Mouse (Mus musculus): ENCODE results near the gene Pax6. TPM values are rescaled to one million over a fixed set of nuclear protein-coding genes. Genes with fewer than 3 reads are reported as not detected.

Pax6 gene
- polyA plus RNA-seq, 1 experiment from 2014 or later: not detected

DNA sequence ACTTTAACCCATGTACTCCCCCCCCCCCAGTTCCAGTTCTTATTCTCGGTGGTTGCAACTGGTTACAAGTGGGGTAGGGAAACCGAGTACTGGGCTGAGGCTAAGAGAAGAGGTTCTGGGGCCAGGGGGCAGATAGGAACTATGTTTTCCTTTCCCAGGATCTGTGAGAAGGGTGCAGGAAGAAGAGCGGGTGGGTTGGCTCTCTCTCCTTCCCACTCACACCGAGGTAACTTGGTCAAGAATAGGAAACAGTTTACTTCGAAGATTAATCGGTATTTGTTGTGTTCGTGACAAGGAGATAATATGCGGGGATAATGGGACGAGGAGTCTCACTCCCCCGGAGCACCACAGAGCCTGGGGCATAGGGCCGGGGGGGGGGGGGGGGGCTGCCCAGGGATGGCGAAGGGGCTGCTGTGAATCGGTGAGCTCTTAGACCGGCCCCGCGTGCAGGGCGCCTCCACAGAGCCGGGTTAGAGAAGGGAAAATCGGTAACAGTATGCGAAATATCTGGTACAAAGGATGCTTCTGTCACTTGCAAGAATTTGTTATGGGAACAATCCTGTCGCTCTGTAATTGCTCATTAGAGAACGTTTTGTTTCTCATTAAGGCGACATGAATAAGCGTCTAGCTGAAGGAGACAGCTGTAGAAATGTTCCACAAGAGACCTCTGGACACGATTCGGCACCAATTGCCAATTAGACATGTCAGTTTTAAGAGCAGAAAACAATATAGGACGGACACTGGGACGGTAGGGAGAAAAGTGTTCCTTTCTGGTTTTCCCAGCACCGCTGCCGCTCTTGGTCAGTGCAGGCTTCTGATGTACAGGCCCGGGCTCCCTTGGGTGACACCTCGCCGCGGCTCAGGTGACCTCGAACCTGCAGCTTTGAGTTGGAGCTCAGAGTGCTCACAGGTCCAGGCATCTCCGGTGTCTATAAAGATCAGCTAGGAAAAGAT is 17.9 kb downstream of the Pax6 start:
- Histone ChIP-seq H3K9ac (replicated peaks) (no peak overlapping the region), H3K4me2 (no peak overlapping the region), H3K36me3 (no peaks in the 10 kb centered on the region), H3K4me1 (replicated peaks) (peaks cover 27% of the 10 kb centered on the region), H3K27me3 (peaks cover 92% of the 10 kb centered on the region), H3K4me3 (replicated peaks) (no peak overlapping the region), H3K27ac (no peak overlapping the region), H3K9me3 (no peaks in the 10 kb centered on the region)
- WGBS: 1% methylated on average over 36 of the region's 36 CpGs
- ATAC-seq (ENCODE audit: insufficient number of reproducible peaks, insufficient read depth, low FRiP score, low TSS enrichment, low read depth): no peak

DNA sequence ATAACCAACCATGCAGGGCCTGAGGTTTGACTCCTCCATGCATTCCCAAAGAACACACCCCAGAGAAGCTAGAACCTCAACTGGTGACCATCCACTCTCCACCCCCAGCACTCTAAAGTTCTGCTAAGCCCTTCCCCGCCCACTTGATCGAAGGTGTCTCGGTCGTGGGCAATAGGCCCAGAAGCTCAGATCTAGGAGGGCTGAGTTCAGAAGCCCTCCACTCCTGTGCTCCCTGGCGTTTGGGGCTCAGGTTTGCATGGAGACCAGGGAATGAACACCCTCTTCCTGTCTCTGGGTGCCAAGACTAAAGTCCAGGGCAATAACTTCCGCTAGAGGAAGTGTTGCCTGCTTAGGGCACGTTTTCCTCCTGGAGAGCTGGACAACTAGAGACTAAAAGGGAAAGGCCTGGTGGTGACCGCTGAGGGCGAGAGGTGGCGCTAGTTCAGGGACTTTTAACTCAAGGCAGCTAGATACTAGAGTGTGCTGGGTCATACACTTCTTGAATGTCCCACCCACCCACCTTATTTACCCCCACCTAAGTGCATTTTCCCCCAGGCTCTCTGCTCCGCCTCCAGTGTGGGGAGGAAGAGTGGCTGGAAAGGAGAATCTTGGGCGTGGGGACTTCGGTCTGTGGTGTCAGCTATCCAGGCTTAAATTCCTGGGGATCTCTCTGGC is 18.8 kb downstream of the Pax6 start:
- Histone ChIP-seq H3K9ac (replicated peaks) (no peak overlapping the region), H3K27me3 (peaks cover 92% of the 10 kb centered on the region), H3K36me3 (no peaks in the 10 kb centered on the region), H3K27ac (no peak overlapping the region), H3K9me3 (no peaks in the 10 kb centered on the region), H3K4me1 (replicated peaks) (peaks cover 21% of the 10 kb centered on the region), H3K4me3 (replicated peaks) (peak overlapping the region; percentile 0; the same call in 1 of the 2 replicates), H3K4me2 (no peak overlapping the region)
- under 1% methylated on average over 13 of the region's 13 CpGs for WGBS
- 0 out of 2 replicates have a peak, but pooled peaks have one; percentile 34 for ATAC-seq (ENCODE audit: insufficient number of reproducible peaks, insufficient read depth, low FRiP score, low TSS enrichment, low read depth)

GRCm38 (mm10) chr2:105688011-105688410 is 19.3 kb downstream of the Pax6 start:
- H3K4me2 ChIP-seq: 0 out of 2 replicates have a peak overlapping the region, but pooled peaks have one; percentile 3
- H3K27ac ChIP-seq: no peak overlapping the region
- no peak overlapping the region for H3K9ac ChIP-seq (replicated peaks)
- no peaks in the 10 kb centered on the region for H3K9me3 ChIP-seq
- H3K36me3 ChIP-seq: no peaks in the 10 kb centered on the region
- H3K4me3 ChIP-seq (replicated peaks): peak overlapping the region; percentile 0; the same call in 1 of the 2 replicates
- WGBS: under 1% methylated on average over 17 of the region's 17 CpGs
- H3K27me3 ChIP-seq: peaks cover 92% of the 10 kb centered on the region
- no peak for ATAC-seq (ENCODE audit: insufficient number of reproducible peaks, insufficient read depth, low FRiP score, low TSS enrichment, low read depth)
- H3K4me1 ChIP-seq (replicated peaks): peaks cover 21% of the 10 kb centered on the region

DNA sequence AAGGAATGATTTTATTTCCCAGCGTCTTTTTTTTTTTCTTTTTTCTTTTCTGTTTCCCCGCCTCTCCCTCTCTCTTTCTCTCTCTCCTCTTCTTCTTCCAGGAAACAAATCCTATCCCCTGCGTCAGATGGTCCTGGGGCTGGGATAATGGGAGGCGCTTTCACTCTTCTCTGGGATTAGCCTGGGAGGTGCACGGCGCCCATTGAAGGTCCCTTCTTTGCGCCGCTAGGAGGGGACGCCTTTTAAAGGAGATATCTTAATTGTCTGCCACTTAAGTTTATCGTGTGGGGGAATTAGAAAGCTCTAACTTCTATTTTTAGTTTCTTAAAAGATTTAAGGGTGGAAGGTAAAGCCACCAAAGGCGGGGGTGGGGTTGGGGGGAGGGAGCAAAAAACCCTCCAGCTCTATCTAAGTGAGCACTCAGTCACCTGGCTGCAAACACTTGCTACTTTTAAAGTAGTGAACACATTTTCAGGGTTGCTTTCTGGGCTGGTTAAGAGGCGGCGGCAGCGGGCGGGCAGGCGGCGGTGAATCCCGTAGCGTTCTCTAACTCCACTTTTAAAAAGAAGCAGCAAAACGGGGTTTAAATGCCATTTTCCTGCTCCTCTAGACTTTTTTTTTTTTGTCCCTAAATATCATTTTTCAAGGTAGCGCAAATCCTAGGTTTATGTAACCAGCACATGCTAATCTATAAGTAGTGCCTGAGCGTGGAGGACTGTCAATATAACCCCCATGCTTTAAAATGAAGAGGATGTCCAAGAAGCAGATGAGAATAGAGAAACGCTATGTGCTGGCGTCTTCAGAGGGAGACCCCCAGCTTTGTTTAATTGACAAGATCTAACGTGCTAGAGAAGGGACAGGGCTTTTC is 20.0 kb downstream of the Pax6 start:
- H3K9ac ChIP-seq (replicated peaks): no peak overlapping the region
- WGBS: under 1% methylated on average over 25 of the region's 25 CpGs
- no peaks in the 10 kb centered on the region for H3K9me3 ChIP-seq
- peaks cover 90% of the 10 kb centered on the region for H3K27me3 ChIP-seq
- H3K27ac ChIP-seq: no peak overlapping the region
- H3K4me3 ChIP-seq (replicated peaks): no peak overlapping the region
- ATAC-seq (ENCODE audit: insufficient number of reproducible peaks, insufficient read depth, low FRiP score, low TSS enrichment, low read depth): no peak
- no peaks in the 10 kb centered on the region for H3K36me3 ChIP-seq
- 0 out of 2 replicates have a peak overlapping the region, but pooled peaks have one; percentile 41 for H3K4me2 ChIP-seq
- peaks cover 21% of the 10 kb centered on the region for H3K4me1 ChIP-seq (replicated peaks)

DNA sequence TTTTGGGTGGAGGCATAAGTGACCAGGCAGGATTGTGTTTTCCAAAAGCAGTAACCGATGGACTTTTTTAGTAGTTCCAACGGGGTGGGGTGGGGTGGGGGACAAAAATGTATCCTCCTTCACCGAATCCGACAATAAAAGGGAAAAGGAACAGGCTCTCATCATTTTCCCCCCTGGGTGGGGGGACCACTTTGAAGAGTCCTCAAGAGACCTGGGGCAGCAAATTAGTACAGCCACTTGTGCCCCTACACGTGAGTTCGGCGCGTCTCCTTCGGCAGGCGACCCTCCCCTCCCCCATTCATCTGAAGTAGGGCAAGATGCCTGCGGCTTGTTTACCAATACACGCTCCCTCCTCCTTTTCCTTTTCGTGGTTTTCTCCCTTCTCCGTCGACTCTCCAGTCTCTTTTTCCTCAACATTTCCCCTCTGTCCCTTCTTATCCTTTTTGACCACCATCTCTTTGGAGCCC is 20.6 kb downstream of the Pax6 start:
- no peak for ATAC-seq (ENCODE audit: insufficient number of reproducible peaks, insufficient read depth, low FRiP score, low TSS enrichment, low read depth)
- Histone ChIP-seq H3K9ac (replicated peaks) (no peak overlapping the region), H3K27ac (no peak overlapping the region), H3K27me3 (peaks cover 86% of the 10 kb centered on the region), H3K9me3 (no peaks in the 10 kb centered on the region), H3K4me1 (replicated peaks) (peaks cover 21% of the 10 kb centered on the region), H3K4me3 (replicated peaks) (peak overlapping the region; percentile 4; the same call in 1 of the 2 replicates), H3K36me3 (no peaks in the 10 kb centered on the region), H3K4me2 (peak overlapping the region; percentile 41)
- WGBS: 1% methylated on average over 15 of the region's 15 CpGs

- H3K9ac ChIP-seq (replicated peaks): no peak overlapping the region
- H3K4me1 ChIP-seq (replicated peaks): peaks cover 21% of the 10 kb centered on the region
- H3K4me3 ChIP-seq (replicated peaks): peak overlapping the region; percentile 4; the same call in 1 of the 2 replicates
- H3K27me3 ChIP-seq: peaks cover 83% of the 10 kb centered on the region
- H3K9me3 ChIP-seq: no peaks in the 10 kb centered on the region
- ATAC-seq (ENCODE audit: insufficient number of reproducible peaks, insufficient read depth, low FRiP score, low TSS enrichment, low read depth): no peak
- peak overlapping the region; percentile 41 for H3K4me2 ChIP-seq
- H3K27ac ChIP-seq: no peak overlapping the region
- 1% methylated on average over 28 of the region's 28 CpGs for WGBS
- no peaks in the 10 kb centered on the region for H3K36me3 ChIP-seq
Measured at GRCm38 (mm10) chr2:105689771-105690639, 21.3 kb downstream of the Pax6 start.

- Histone ChIP-seq H3K4me3 (replicated peaks) (no peak overlapping the region), H3K9ac (replicated peaks) (no peak overlapping the region), H3K4me1 (replicated peaks) (peaks cover 21% of the 10 kb centered on the region), H3K36me3 (no peaks in the 10 kb centered on the region), H3K9me3 (no peaks in the 10 kb centered on the region), H3K4me2 (no peak overlapping the region), H3K27ac (no peak overlapping the region), H3K27me3 (peaks cover 70% of the 10 kb centered on the region)
- no peak for ATAC-seq (ENCODE audit: insufficient number of reproducible peaks, insufficient read depth, low FRiP score, low TSS enrichment, low read depth)
- 8% methylated on average over 10 of the region's 10 CpGs for WGBS
Measured at GRCm38 (mm10) chr2:105691296-105691695, 22.6 kb downstream of the Pax6 start.

DNA sequence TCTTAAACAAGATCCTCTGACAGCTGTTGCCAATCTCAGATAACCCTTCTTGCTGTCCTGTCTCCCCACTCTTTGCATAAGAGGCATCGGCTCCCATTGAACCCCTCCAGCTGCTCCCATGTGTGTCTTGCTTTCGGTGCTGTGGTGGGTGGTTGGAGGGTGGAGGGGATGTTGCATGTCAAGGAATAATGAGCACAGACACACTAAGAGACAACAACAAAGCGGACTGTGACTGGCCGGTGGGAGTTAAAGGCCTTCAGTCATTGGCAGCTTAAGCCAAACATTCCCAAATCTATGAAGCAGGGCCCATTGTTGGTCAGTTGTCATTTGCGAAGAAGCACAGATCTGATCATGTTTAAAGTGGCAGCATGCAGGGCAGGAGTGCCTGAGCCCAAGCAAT is 29.0 kb downstream of the Pax6 start:
- Histone ChIP-seq H3K4me2 (no peak overlapping the region), H3K9ac (replicated peaks) (no peak overlapping the region), H3K9me3 (no peaks in the 10 kb centered on the region), H3K36me3 (no peaks in the 10 kb centered on the region), H3K27me3 (peaks cover 9% of the 10 kb centered on the region), H3K4me1 (replicated peaks) (no peaks in the 10 kb centered on the region), H3K4me3 (replicated peaks) (no peak overlapping the region), H3K27ac (no peak overlapping the region)
- no peak for ATAC-seq (ENCODE audit: insufficient number of reproducible peaks, insufficient read depth, low FRiP score, low TSS enrichment, low read depth)
- 92% methylated on average over 5 of the region's 5 CpGs for WGBS

- Histone ChIP-seq H3K4me3 (replicated peaks) (no peak overlapping the region), H3K27ac (no peak overlapping the region), H3K4me2 (no peak overlapping the region), H3K27me3 (peaks cover 2% of the 10 kb centered on the region; the same call in 1 of the 2 replicates), H3K36me3 (no peaks in the 10 kb centered on the region), H3K9ac (replicated peaks) (no peak overlapping the region), H3K9me3 (no peaks in the 10 kb centered on the region), H3K4me1 (replicated peaks) (no peaks in the 10 kb centered on the region)
- 89% methylated on average over 2 of the region's 2 CpGs for WGBS
- ATAC-seq (ENCODE audit: insufficient number of reproducible peaks, insufficient read depth, low FRiP score, low TSS enrichment, low read depth): no peak; the same call in 1 of the 2 replicates
Measured at GRCm38 (mm10) chr2:105698631-105699030, 29.9 kb downstream of the Pax6 start.

DNA sequence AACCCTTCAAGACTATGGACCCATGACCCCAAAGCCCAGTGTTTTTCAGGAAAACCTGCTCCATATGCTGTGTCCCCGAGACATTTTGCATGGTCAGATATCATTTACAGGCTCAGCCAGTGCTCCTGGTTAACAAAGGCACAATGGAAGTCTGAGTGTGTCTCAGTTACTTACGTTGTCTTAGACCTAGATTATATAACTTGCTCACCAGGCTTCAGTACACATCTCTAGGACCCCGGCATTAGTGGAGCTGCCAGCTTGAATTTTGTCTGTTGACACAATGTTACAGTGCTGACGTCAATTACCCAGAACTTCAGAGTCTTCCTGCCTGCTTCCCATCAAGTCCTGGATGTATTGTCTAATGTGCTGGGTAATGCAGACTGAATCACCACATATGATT is 33.1 kb downstream of the Pax6 start:
- Histone ChIP-seq H3K27me3 (no peaks in the 10 kb centered on the region), H3K9me3 (no peaks in the 10 kb centered on the region), H3K4me3 (replicated peaks) (no peak overlapping the region), H3K27ac (no peak overlapping the region), H3K9ac (replicated peaks) (no peak overlapping the region), H3K4me2 (no peak overlapping the region), H3K36me3 (no peaks in the 10 kb centered on the region), H3K4me1 (replicated peaks) (no peaks in the 10 kb centered on the region)
- WGBS: 87% methylated on average over 4 of the region's 4 CpGs
- ATAC-seq (ENCODE audit: insufficient number of reproducible peaks, insufficient read depth, low FRiP score, low TSS enrichment, low read depth): no peak
